Mouse (Mus musculus): Measurements from ENCODE around the gene 1600002K03Rik.
"Not testable (repeated sequence)": the region's sequence is repeated elsewhere in the genome, so short reads cannot be mapped to it uniquely, and the experiment has no call there.

Gene 1600002K03Rik

GRCm38 (mm10) chr10:80166136-80166535, 6.6 kb upstream of the 1600002K03Rik start:
- not testable (repeated sequence) for DNase-seq (ENCODE audit: low read depth, low spot score)

DNA sequence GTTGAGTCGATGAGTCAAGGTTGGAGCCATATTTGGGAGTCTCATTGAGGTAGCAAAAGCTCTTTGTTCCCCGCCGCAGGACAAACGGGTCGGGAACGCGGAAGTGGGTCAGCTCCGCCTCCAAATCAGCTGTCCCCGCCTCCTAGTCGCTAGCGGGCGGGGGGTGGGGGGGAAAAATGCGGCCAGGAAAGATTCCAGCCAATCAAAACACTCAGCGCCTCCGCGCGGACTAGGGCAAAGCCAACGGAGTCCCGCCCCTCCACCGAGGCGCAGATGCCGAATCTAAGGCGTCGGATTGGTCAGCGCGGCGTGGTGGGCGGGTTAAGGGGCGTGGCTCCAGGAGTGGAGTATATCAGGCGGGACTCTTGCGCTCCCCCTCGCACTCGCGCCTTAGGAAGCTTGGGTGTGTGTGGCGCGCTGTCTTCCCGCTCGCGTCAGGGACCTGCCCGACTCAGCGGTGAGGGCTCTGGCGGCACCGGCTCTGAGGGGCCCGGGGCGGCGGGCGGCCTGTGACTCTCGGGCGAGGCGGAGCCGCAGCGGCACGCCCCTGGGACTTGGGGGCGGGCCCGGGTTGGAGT, 5.2 kb upstream of the 1600002K03Rik start:
- peak; percentile 97 for DNase-seq (ENCODE audit: low read depth, low spot score)

- DNase-seq (ENCODE audit: low read depth, low spot score) = peak; percentile 95
These were observed 4.6 kb upstream of the 1600002K03Rik start for GRCm38 (mm10) chr10:80168038-80168661.

DNA sequence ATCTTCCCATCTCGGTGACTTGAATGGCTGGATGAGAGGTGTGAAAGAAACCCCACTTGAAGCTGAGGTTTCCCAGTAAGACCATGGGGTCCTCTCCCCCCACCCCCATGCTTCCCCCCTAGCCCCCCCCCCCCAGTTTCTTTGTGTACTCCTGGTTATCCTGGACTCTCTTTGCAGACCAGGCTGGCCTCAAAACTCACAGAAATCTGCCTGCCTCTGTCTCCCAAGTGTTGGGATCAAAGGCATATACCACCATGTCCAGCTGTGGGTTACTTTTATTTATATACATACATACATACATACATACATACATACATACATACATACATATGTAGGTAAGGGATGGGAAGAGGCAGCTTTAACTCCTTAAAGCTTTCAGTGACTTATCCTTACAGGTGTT, 3.7 kb upstream of the 1600002K03Rik start:
- no peak for DNase-seq (ENCODE audit: low read depth, low spot score)

- no peak for DNase-seq (ENCODE audit: low read depth, low spot score)
These were observed 3.1 kb upstream of the 1600002K03Rik start for GRCm38 (mm10) chr10:80169651-80170050.

- DNase-seq (ENCODE audit: low read depth, low spot score) = no peak
These were observed 2.7 kb upstream of the 1600002K03Rik start for GRCm38 (mm10) chr10:80170052-80170451.

DNA sequence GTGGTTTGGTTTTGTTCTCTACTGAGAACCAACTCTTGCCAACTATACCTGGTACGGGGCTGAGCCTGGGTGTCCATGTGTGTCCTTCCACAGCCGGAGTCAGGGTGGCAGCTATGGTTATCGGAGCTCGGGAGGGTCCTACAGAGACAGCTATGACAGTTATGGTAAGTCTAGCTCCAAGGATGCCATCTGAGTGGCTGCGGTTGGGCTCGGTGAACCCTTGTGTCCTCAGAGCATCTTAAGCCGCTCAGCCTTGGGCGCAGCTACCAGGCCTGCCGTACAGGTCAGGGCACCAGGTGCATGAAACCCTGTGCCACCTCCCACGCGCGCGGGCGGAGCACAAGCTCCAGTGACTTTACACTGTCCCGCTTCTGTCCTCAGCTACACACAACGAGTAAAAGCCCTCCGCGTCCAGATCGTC, 2.1 kb upstream of the 1600002K03Rik start:
- no peak for DNase-seq (ENCODE audit: low read depth, low spot score)

DNA sequence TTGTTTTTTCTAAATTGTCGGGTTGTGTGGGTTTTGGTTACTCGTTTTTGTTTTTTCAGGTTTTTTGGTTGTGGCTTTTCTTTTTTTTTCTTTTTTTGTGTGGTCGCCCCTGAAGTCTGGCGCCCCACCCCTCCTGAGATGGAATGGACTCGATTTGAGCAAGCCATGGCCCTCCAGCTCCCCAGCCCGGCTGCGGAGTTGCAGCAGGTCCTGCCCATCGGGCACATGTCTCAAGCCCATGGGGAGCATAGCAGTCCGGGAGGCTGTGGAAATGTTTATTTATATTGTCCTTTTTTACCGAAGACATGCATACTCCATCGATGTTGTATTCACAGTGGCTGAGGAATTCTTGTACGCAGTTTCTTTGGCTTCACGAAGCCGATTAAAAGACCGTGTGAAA, 1.5 kb upstream of the 1600002K03Rik start:
- DNase-seq (ENCODE audit: low read depth, low spot score) = no peak

GRCm38 (mm10) chr10:80171760-80172526, 801 bp upstream of the 1600002K03Rik start:
- DNase-seq (ENCODE audit: low read depth, low spot score) = no peak

DNA sequence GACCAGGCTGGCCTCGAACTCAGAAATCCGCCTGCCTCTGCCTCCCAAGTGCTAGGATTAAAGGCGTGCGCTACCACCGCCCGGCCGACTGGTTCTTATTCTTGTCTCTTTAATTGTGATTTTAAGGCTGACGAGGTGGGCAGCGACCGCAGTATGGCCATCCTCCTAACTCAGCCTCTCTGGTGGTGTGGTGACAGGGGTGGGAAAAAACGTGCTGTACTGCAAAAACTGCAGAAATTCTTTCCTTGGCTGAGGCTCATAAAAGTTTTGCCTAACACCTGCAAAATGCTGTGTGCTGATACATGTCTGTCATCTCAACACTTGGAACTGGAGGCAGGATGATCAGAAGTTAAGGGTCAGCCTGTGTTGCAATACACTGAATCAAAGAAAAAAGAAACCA, 614 bp downstream of the 1600002K03Rik start:
- DNase-seq (ENCODE audit: low read depth, low spot score) = peak; percentile 40

DNA sequence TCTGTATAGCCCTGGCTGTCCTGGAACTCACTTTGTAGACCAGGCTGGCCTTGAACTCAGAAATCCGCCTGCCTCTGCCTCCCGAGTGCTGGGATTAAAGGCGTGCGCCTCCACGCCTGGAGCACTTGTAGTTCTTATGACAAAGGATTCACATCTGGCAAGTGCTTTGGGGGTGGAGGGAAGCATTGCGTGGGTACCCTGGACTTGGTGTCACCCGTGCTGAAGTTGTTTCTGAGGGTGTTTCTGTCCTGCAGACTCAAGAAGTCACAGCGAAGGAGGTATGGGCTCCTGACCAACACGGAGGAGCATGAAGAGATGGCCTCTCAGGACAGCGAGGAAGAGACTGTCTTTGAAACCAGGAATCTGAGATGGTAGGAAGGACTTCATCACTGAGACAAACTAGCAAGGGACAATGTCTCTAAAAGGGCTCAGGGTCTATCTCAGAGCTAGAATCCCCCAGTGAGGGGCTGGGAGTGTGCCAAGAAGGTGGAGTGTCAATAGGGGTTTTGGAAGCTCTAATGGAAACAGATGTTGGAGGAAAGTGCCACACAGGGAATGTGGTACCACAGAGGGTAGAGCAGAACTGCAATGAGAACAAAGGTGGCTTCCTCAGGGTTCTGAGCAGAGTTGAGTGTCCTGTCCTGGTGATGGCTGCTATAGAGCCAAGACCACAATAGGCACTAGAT, 1.4 kb downstream of the 1600002K03Rik start:
- DNase-seq (ENCODE audit: low read depth, low spot score) = no peak

- peak; percentile 78 for DNase-seq (ENCODE audit: low read depth, low spot score)
These were observed 2.0 kb downstream of the 1600002K03Rik start for GRCm38 (mm10) chr10:80174705-80175104.

DNA sequence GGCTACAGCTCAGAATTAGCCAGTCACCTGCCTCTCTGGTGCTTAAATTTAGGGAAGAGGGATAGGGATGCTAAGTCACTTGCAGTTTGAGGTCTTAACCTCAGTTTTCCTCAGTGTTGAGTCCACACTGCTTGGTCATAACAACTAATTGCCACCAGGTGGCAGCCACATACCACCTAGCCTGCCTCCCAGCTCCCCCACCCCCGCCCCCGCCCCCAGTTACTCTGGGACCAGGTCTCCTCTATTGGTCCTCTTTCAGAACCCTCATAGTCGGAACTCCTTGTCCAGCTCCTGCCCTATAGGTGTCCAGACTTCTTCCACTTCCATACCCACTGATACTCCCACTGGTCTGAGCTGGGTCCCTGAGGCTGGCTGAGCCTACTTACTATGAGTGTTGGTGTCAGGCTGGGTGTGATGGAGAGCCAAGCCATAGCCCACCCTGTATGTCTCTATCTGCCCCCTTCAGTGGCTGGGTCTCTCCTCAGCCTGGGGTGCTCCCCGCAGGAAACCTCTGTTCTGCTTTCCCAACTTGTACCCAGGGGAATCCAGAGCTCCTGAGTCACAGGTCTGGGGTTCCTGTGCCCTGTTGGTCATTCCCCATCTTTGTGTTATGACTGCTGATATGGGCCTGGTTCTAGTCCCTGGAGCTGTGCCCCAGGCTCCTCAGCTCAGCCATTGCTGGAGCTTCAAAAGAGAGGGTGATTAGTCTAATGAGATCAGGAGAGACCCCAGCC, 3.0 kb downstream of the 1600002K03Rik start:
- peak; percentile 71 for DNase-seq (ENCODE audit: low read depth, low spot score)

GRCm38 (mm10) chr10:80176270-80176834, 3.6 kb downstream of the 1600002K03Rik start:
- peak; percentile 46 for DNase-seq (ENCODE audit: low read depth, low spot score)

DNA sequence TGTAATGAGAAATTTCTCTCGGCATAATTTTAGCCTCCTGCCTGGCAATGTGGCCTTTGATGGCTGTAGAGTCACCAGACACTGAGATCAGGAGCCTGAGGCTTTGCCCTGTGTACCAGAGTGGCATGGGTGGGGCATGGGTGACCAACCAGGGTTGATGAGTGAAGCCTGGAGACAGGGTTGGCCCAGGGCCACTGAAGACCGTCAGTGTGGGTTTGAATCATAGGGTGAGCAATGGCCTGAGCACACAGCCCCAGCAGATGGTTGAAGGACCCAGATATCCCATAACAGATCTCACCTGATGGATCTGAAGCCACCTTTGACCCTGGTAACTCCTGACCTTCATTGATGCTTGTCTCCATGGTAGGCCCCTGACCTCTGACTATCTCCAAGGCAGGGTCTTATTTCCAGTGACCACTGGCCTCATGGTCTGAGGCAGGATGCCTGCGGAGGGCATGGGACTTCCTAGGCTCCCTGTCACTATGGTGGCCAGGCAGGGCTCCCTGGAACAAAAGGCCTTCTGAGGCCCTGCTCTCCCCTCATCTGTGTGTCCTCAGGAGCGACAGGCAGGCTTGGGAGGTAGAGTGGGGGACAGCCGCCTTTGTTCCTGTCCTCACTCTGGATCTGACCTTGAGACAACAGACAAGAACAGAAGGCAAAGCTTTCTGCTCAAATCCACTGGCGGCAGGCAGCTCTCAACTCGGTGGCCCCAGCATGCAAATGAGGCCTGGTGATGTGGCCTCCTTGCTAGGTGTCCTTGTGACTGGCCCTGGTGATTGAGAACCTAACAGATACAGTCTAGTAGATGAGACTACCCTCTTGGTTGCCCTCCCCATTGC, 4.9 kb downstream of the 1600002K03Rik start:
- DNase-seq (ENCODE audit: low read depth, low spot score) = peak; percentile 75

- no peak for DNase-seq (ENCODE audit: low read depth, low spot score)
These were observed 6.6 kb downstream of the 1600002K03Rik start, which contains the start of gene Efna2 for GRCm38 (mm10) chr10:80179068-80180051. Gene Efna2, plus strand, starts transcription at chr10:80179482.

DNA sequence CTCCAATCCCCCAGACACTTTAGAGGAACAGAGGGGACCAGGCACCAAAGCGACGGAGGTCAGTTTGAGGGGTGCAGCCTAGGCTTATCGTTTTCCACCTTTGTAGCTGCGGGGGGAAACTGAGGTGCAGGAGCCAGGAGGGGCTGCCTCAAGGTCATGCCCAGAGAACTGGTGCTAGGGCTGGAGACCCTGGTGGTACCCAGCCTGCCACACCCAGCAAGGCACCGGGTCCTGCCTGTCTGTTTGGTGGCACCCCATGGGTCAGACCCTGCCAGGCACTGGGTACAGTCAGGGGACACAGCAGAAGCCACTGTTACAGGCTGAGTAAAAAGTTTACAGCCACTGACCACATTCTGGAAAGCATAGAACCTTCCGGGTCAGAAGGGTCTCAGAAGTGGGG, 7.5 kb downstream of the 1600002K03Rik start:
- DNase-seq (ENCODE audit: low read depth, low spot score) = no peak

GRCm38 (mm10) chr10:80180823-80181222, 8.1 kb downstream of the 1600002K03Rik start:
- no peak for DNase-seq (ENCODE audit: low read depth, low spot score)

DNA sequence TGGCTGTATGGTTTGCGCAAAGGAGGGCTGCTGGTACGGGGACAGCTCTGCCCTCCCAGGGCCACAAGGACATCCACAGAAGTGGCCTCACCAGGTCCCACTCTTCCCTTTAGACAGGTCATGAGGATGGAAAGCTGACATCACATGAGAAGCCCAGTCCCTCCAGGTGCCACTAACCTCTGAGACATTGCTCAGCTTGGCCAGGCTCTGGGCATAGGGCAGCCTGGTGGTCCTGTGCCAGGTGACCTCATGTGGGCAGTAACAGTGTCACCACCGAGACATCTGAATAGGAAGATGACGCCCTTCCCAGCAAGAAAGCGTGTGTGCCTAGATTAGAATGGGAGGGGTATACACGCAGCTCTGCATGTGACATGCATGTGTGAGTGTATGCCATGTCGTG, 9.8 kb downstream of the 1600002K03Rik start:
- DNase-seq (ENCODE audit: low read depth, low spot score) = no peak

Measured in 3T3-L1 (cell line).